Mouse (Mus musculus) skeletal muscle tissue, adult 2 months (tissue): ENCODE measurements around the gene Katnbl1.

Experiments used
- DNase-seq: peaks from one replicate; pipeline ENCODE4 v3.0.0-alpha.2; 2012; ENCODE audit warnings: low read depth, low spot score

Katnbl1 gene

GRCm38 (mm10) chr2:112378973-112379898 is at the start of gene Katnbl1:
Gene Katnbl1, plus strand, starts transcription at chr2:112379211.
- peak; percentile 85 for DNase-seq

GRCm38 (mm10) chr2:112332051-112332898 is 46.7 kb upstream of the Katnbl1 start:
- no peak for DNase-seq

- no peak for DNase-seq
Observed at GRCm38 (mm10) chr2:112337211-112337610, 41.8 kb upstream of the Katnbl1 start.

- no peak for DNase-seq
Observed at GRCm38 (mm10) chr2:112339736-112340135, 39.3 kb upstream of the Katnbl1 start.

GRCm38 (mm10) chr2:112341117-112341516 is 37.9 kb upstream of the Katnbl1 start:
- DNase-seq, result no peak

GRCm38 (mm10) chr2:112348246-112348645 is 30.8 kb upstream of the Katnbl1 start:
- DNase-seq, result no peak

GRCm38 (mm10) chr2:112353685-112354455 is 25.1 kb upstream of the Katnbl1 start:
- DNase-seq, result no peak

GRCm38 (mm10) chr2:112359611-112360010 is 19.4 kb upstream of the Katnbl1 start:
- DNase-seq, result no peak

- no peak for DNase-seq
Observed at GRCm38 (mm10) chr2:112360012-112360780, 18.8 kb upstream of the Katnbl1 start.

- DNase-seq, result no peak
Observed at GRCm38 (mm10) chr2:112360781-112361169, 18.2 kb upstream of the Katnbl1 start.

GRCm38 (mm10) chr2:112367222-112367621 is 11.8 kb upstream of the Katnbl1 start:
- DNase-seq, result no peak

- peak; percentile 81 for DNase-seq
Observed at GRCm38 (mm10) chr2:112367726-112368673, 11.0 kb upstream of the Katnbl1 start, which contains the start of gene Emc4. Gene Emc4, minus strand, starts transcription at chr2:112368027.

GRCm38 (mm10) chr2:112369941-112370340 is 9.1 kb upstream of the Katnbl1 start:
- peak; percentile 73 for DNase-seq

- DNase-seq, result peak; percentile 76
Observed at GRCm38 (mm10) chr2:112373141-112373540, 5.9 kb upstream of the Katnbl1 start.

- DNase-seq, result peak; percentile 21
Observed at GRCm38 (mm10) chr2:112374610-112375009, 4.4 kb upstream of the Katnbl1 start.

- DNase-seq, result no peak
Observed at GRCm38 (mm10) chr2:112380131-112380530, 1.1 kb downstream of the Katnbl1 start.

GRCm38 (mm10) chr2:112381219-112381618 is 2.2 kb downstream of the Katnbl1 start:
- no peak for DNase-seq

GRCm38 (mm10) chr2:112390843-112391242 is 11.8 kb downstream of the Katnbl1 start:
- no peak for DNase-seq

- no peak for DNase-seq
Observed at GRCm38 (mm10) chr2:112391346-112392000, 12.5 kb downstream of the Katnbl1 start.
